Mouse (Mus musculus) stomach, postnatal 0 days (tissue): Measurements from ENCODE around the gene Foxk1.

Experiments used
- CTCF ChIP-seq: IDR thresholded peaks from 2 replicates; pipeline ENCODE4 v1.5.1; 2016; ENCODE audit warnings: antibody characterized with exemption, low read depth, mild to moderate bottlenecking, moderate library complexity
- EP300 ChIP-seq: optimal IDR thresholded peaks from 2 replicates; pipeline ENCODE3; 2016; ENCODE audit warnings: antibody characterized with exemption

- TF ChIP-seq CTCF (peak; percentile 76), EP300 (no peak)
Observed at GRCm38 (mm10) chr5:142498964-142499363, 97.7 kb downstream of the Foxk1 start.
